Mouse (Mus musculus) mouse trophoblast stem cell (cell line): ENCODE measurements around the gene Ms4a8a.
"Not testable (repeated sequence)": the region's sequence is repeated elsewhere in the genome, so short reads cannot be mapped to it uniquely, and the experiment has no call there.

Experiments used
- in situ Hi-C, 2 experiments: fragments of 300-500 bp; cut with MseI, MboI; formaldehyde crosslinking; loops; 2 replicates in 1 of 2; 3 replicates in 1 of 2; pipeline ENCODE4 v1.15.1; 2025

Gene Ms4a8a

GRCm38 (mm10) chr19:11080934-11081333 is at the start of gene Ms4a8a:
TSS of gene Ms4a8a (minus strand) at chr19:11081102.
- in situ Hi-C loops, result no loop called here

DNA sequence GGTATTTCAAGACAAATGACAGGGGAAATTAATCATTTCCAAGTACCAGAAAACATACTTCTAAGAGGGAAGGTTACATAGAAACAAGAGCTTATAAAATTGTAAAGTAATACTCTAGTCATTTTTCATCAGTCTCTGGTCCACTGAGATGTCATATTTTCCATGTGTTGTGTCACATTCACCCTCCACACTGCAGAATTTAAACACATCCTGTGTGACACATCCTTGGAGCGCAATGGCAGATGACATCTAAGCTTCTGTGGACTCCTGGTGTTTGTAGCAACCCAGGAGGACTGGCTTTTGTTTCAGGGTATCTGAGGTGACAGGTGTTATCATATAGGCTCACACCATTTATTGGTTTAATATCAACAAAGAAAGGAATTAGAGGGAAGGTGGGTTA is 48.8 kb upstream of the Ms4a8a start:
- in situ Hi-C loops, result no loop called here

GRCm38 (mm10) chr19:11121016-11121420 is 40.1 kb upstream of the Ms4a8a start:
- in situ Hi-C loops, result not testable (repeated sequence)

- in situ Hi-C loops, result no loop called here
These were observed 38.4 kb upstream of the Ms4a8a start for GRCm38 (mm10) chr19:11119338-11119737.

- in situ Hi-C loops, result no loop called here
These were observed 26.8 kb upstream of the Ms4a8a start for GRCm38 (mm10) chr19:11107746-11108145.

DNA sequence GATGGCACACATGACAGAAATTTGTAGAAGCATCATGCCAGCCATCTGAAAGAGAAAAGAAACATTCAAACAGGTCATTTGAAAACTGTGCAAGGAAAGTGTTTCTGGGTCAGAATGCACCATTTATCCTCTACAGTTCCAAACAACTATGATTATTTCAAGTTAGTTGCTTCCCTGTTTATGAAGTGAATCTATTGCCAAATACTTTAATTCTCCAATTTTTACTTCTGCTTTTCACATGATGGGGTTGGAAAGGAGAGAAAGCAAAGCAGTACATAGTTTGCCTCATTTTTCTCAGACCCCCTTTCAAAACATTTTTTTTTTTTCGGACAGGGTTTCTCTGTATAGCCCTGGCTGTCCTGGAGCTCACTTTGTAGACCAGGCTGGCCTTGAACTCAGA is 21.0 kb upstream of the Ms4a8a start:
- in situ Hi-C loops, result no loop called here

GRCm38 (mm10) chr19:11098401-11098800 is 17.5 kb upstream of the Ms4a8a start:
- in situ Hi-C loops, result no loop called here

DNA sequence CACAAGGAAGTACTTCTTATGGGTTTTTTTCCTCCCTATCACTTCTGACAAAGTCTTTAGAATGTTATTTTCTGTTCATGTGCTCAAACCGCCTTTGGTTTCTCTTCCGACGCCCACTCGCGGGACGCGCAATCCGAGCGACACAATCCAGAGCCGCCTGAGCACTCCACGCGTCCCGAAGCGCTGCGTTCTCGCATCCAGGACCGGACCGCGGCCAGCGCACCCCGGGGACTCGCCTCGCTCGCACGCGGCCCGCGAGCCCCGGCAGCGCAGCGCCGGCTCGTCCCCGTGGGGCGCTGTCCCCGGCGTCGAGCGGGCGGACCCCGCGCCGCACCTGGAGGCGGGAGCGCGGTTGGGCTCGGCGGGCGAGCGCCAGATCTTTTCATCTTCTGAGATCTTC is 11.2 kb upstream of the Ms4a8a start:
- in situ Hi-C loops, result not testable (repeated sequence)

GRCm38 (mm10) chr19:11070364-11070763 is 10.5 kb downstream of the Ms4a8a start:
- in situ Hi-C loops, result no loop called here

DNA sequence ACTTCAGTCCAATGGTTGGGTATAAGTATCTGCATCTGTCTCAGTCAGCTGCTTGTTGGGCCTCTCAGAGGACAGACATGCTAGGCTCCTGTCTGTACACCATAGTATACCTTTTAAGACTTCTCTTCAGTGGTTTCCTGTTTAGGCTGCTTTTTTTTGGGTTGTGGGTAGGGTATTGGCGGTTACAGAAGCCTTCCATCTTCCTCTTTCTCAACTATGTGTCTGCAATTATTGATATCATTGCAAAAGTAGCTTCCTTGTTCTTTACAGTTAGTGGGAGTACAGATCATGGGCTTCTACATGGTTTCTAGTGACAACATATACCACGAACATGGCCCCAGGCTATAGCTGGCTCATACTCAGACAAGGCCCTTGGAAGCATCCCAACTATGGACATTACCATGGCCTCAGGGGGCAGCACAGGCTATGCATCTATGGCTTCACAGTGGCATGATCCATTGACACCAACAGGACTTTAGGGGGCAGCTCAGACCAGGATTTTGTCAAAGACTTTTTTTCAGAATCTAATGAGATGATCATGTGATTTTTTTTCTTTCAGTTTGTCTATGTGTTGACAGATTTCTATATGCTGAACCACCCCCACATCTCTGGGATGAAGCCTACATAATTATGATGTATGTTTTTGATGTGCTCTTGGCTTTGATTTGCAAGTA is 15.6 kb downstream of the Ms4a8a start:
- in situ Hi-C loops, result no loop called here

DNA sequence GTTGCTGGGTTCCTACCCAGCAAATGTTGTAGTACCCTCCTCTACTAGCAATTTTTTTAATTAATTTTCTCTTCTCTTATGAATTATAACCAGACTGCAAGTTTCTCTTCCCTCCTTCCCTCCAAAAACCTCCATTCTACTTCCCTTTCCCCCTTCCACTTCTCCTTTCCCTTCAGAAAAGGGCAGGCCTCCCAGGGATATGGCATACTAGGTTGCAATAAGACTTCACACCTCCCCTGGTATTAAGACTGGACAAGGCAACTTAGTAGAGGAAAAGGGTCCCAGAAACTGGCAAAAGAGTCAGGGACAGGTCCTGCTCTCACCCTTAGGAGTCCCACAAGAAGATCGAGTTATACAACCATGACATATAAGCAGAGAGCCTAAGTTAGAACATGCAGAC is 20.0 kb downstream of the Ms4a8a start:
- in situ Hi-C loops, result no loop called here

DNA sequence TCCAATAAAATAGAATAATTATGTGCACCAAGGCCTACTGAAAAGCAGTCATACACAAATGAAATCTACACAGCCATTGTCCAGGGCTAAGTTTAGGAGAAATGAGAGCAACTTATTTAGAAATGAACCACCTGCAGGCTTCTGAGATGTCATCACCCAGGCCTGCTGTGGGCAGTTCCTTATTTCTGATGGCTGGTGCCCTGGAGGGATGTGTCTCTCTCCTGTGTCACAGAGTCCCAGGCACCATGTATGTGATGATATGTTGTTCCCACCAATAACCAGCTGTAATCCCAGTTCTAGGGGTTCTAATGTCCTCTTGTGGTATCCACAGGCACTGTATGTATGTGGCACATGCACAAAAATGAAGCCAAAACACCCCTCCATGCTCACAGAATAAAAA is 20.9 kb downstream of the Ms4a8a start:
- in situ Hi-C loops, result no loop called here

- in situ Hi-C loops, result not testable (repeated sequence)
These were observed 25.2 kb downstream of the Ms4a8a start for GRCm38 (mm10) chr19:11055700-11056099.

DNA sequence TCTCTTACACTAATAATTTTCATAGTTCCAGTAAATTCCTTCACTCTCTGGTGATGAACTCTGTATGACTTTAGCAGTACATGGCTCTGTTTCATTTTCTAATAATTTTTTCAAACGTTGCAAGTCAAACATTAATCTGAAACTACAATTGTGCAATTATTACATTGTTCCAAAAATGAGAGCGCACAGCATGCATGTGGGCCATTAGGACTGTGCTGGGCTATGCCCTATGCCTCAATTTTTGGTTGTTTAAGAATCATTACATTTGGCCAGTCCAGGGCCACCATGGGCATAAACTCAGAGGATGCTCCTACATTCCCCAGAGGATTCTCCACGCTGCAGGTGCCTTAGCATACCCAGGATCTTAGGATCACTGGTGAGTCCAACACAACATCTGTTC is 27.6 kb downstream of the Ms4a8a start:
- in situ Hi-C loops, result no loop called here

DNA sequence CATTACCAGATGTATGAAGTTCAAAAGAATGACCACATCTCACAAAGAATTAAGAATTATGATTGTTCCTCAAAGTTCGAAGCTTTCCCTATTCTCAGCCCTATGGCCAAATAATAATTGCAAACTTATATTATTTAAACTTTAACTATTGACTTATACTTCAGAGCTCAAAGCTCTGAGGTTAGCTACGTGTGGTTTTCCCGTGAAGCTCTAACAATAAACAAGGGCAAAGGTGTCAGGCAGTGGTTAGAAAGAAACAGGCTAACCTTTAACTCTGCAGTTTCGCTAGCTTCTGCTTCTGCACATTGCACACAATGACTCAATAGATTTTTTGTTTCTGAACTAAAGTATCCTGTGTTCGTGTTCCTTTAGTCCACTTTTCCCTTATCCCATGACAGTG is 28.0 kb downstream of the Ms4a8a start:
- in situ Hi-C loops, result no loop called here

GRCm38 (mm10) chr19:11050286-11050685 is 30.6 kb downstream of the Ms4a8a start:
- in situ Hi-C loops, result no loop called here

- in situ Hi-C loops, result no loop called here
These were observed 31.5 kb downstream of the Ms4a8a start for GRCm38 (mm10) chr19:11049426-11049825.

- in situ Hi-C loops, result no loop called here
These were observed 32.4 kb downstream of the Ms4a8a start for GRCm38 (mm10) chr19:11048503-11048902.

GRCm38 (mm10) chr19:11048009-11048408 is 32.9 kb downstream of the Ms4a8a start:
- in situ Hi-C loops, result no loop called here

DNA sequence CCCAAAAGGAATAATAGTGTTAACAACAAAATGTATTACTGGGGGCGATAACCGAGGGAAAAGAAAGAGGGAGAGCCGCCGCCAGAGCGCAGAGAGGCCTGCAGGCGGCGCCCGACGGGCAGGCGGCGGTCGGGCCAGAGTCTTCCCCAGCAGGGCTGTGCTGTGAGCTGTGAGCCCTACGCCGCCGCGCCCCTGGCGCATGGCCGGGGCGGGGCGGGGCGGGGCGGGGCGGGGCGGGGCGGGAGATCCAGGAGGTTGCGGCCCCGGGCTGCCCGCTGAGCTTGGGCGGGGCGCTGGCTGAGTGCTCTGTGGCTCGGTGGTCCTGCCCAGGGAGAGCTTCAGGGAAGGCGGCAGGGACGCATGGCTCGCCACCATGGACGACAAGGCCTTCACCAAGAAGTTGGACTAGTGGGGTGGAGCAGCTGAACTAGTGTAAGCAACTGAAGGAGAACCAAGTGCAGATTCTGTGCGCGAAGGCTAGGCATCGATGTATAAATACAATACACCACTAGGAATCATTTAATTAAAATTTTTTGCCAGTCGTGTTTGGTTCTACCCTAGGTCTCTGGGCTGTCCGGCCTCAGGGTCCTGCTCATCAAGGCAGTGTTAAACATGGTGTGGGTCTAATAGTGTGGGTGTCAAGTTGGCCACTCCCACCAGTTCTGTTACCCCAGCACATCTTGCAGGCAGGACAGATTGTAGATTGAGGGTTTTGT is 35.7 kb downstream of the Ms4a8a start:
- in situ Hi-C loops, result no loop called here

GRCm38 (mm10) chr19:11044671-11044995 is 36.3 kb downstream of the Ms4a8a start:
- in situ Hi-C loops, result no loop called here

GRCm38 (mm10) chr19:11037570-11037969 is 43.3 kb downstream of the Ms4a8a start:
- in situ Hi-C loops, result no loop called here

GRCm38 (mm10) chr19:11022382-11022781 is 58.5 kb downstream of the Ms4a8a start:
- in situ Hi-C loops, result no loop called here

GRCm38 (mm10) chr19:11017891-11018290 is 63.0 kb downstream of the Ms4a8a start, which contains the start of gene Ms4a18:
TSS of gene Ms4a18 (minus strand) at chr19:11018031.
- in situ Hi-C loops, result no loop called here
